Mouse (Mus musculus) hindbrain, embryonic 10.5 days (tissue): ENCODE data around the gene Tmbim7. TPM values are rescaled to one million over a fixed set of nuclear protein-coding genes. Genes with fewer than 3 reads are reported as not detected.

Experiments used
- polyA plus RNA-seq: library from polyadenylated mRNA; unstranded; fragments of >200 nt; fragmentation: Nextera tagmentation; extraction: Ambion mirVana; gene quantifications from 2 replicates; pipeline ENCODE4 v1.2.1, GENCODE M21; 2016

The Tmbim7 gene
- polyA plus RNA-seq, 1 experiment from 2014 or later = not detected

Other genes with a start within 250 kb of the Tmbim7 start
- gene Fam133b, start 107.3 kb upstream of the Tmbim7 start, polyA plus RNA-seq = 24.5 and 35.5 TPM in 2 replicates
- 2.7 and 4.0 TPM in 2 replicates for gene 1700109H08Rik, start 79.6 kb upstream of the Tmbim7 start, polyA plus RNA-seq
- gene Pex1, start 55.1 kb upstream of the Tmbim7 start, polyA plus RNA-seq = 16.9 and 17.2 TPM in 2 replicates
- gene Rbm48, start 54.6 kb upstream of the Tmbim7 start, polyA plus RNA-seq = 11.1 and 14.3 TPM in 2 replicates
- 76.4 and 78.7 TPM in 2 replicates for gene Gatad1, start 6.0 kb downstream of the Tmbim7 start, polyA plus RNA-seq
- 9.3 and 13.1 TPM in 2 replicates for gene Ankib1, start 151.7 kb downstream of the Tmbim7 start, polyA plus RNA-seq
- 58.4 and 62.4 TPM in 2 replicates for gene Krit1, start 152.0 kb downstream of the Tmbim7 start, polyA plus RNA-seq
- gene Lrrd1, start 194.0 kb downstream of the Tmbim7 start, polyA plus RNA-seq = 0.08 TPM in 1 of 2 replicates, not detected in the other
- gene Mterf1a, start 242.8 kb downstream of the Tmbim7 start, polyA plus RNA-seq = 7.9 and 8.6 TPM in 2 replicates